Mouse (Mus musculus): ENCODE measurements at regions not wholly inside any gene's neighbourhood (a gene's known extent, or its start where the extent isn't known, plus 50 kb on each side); places are given as distances from the start of the nearest gene placed in this dataset.
"Not testable (repeated sequence)": the region's sequence is repeated elsewhere in the genome, so short reads cannot be mapped to it uniquely, and the experiment has no call there.

GRCm38 (mm10) chr12:10445738-10446137 is 55.2 kb downstream of the Rdh14 start:
- in situ Hi-C loops (cut with MboI), result no loop called here

- in situ Hi-C loops (cut with MboI), result no loop called here
Observed at GRCm38 (mm10) chr12:10457960-10458655, 67.5 kb downstream of the Rdh14 start.

- in situ Hi-C loops (cut with MboI), result no loop called here
Observed at GRCm38 (mm10) chr12:10461796-10462195, 71.2 kb downstream of the Rdh14 start.

GRCm38 (mm10) chr12:10462956-10463355 is 72.4 kb downstream of the Rdh14 start:
- in situ Hi-C loops (cut with MboI), result no loop called here

- in situ Hi-C loops (cut with MboI), result no loop called here
Observed at GRCm38 (mm10) chr12:10473986-10474385, 83.4 kb downstream of the Rdh14 start.

GRCm38 (mm10) chr12:10480781-10481180 is 90.2 kb downstream of the Rdh14 start:
- in situ Hi-C loops (cut with MboI), result no loop called here

- in situ Hi-C loops (cut with MboI), result no loop called here
Observed at GRCm38 (mm10) chr12:10482294-10483010, 91.9 kb downstream of the Rdh14 start.

- in situ Hi-C loops (cut with MboI), result no loop called here
Observed at GRCm38 (mm10) chr12:10506721-10507120, 116.1 kb downstream of the Rdh14 start.

GRCm38 (mm10) chr12:10513526-10513925 is 123.0 kb downstream of the Rdh14 start:
- in situ Hi-C loops (cut with MboI), result no loop called here

GRCm38 (mm10) chr12:10514278-10514677 is 123.7 kb downstream of the Rdh14 start:
- in situ Hi-C loops (cut with MboI), result no loop called here

- in situ Hi-C loops (cut with MboI), result no loop called here
Observed at GRCm38 (mm10) chr12:10524509-10525286, 134.1 kb downstream of the Rdh14 start.

- in situ Hi-C loops (cut with MboI), result no loop called here
Observed at GRCm38 (mm10) chr12:10525934-10526333, 135.4 kb downstream of the Rdh14 start.

- in situ Hi-C loops (cut with MboI), result no loop called here
Observed at GRCm38 (mm10) chr12:10529077-10529476, 138.5 kb downstream of the Rdh14 start.

GRCm38 (mm10) chr12:10530996-10531395 is 140.4 kb downstream of the Rdh14 start:
- in situ Hi-C loops (cut with MboI), result no loop called here

GRCm38 (mm10) chr12:10533971-10534370 is 143.4 kb downstream of the Rdh14 start:
- in situ Hi-C loops (cut with MboI), result no loop called here

- in situ Hi-C loops (cut with MboI), result no loop called here
Observed at GRCm38 (mm10) chr12:10536239-10536638, 145.7 kb downstream of the Rdh14 start.

- in situ Hi-C loops (cut with MboI), result no loop called here
Observed at GRCm38 (mm10) chr12:10537069-10537468, 146.5 kb downstream of the Rdh14 start.

- in situ Hi-C loops (cut with MboI), result no loop called here
Observed at GRCm38 (mm10) chr12:10549481-10550201, 159.1 kb downstream of the Rdh14 start.

- in situ Hi-C loops (cut with MboI), result not testable (repeated sequence)
Observed at GRCm38 (mm10) chr12:10554701-10555100, 164.1 kb downstream of the Rdh14 start.

GRCm38 (mm10) chr12:10562966-10563365 is 172.4 kb downstream of the Rdh14 start:
- in situ Hi-C loops (cut with MboI), result no loop called here

- in situ Hi-C loops (cut with MboI), result no loop called here
Observed at GRCm38 (mm10) chr12:10567881-10568280, 177.3 kb downstream of the Rdh14 start.
